Mouse (Mus musculus) hindbrain, embryonic 14.5 days (tissue): ENCODE results near the gene Ces5a. TPM values are rescaled to one million over a fixed set of nuclear protein-coding genes. Genes with fewer than 3 reads are reported as not detected.
"Not testable (repeated sequence)": the region's sequence is repeated elsewhere in the genome, so short reads cannot be mapped to it uniquely, and the experiment has no call there.

Source experiments
- ATAC-seq: fragments of 200-750 bp; cut with Nextera tagmentation; 2 replicates; pipeline ENCODE4 v1.8.0; 2017; ENCODE audit warnings: moderate number of reproducible peaks, mild to moderate bottlenecking, moderate TSS enrichment, moderate library complexity; ENCODE audit not compliant: low FRiP score
- DNase-seq: peaks from one replicate; pipeline ENCODE4 v3.0.0-alpha.2; 2015; ENCODE audit warnings: low spot score
- H3K27ac ChIP-seq: fragments of 300-500 bp; sonication (generic); 2 replicates; pipeline ENCODE4 v1.5.1; 2014; ENCODE audit warnings: mild to moderate bottlenecking, moderate library complexity
- H3K27me3 ChIP-seq: fragments of 300-500 bp; sonication (generic); 2 replicates; pipeline ENCODE4 v1.6.1; 2014; ENCODE audit warnings: mild to moderate bottlenecking, low read length, mixed read lengths; ENCODE audit not compliant: control insufficient read depth, insufficient read depth
- H3K36me3 ChIP-seq: fragments of 300-500 bp; sonication (generic); replicated peaks from 2 replicates; pipeline ENCODE4 v1.6.1; 2014; ENCODE audit not compliant: control insufficient read depth, insufficient read depth
- H3K4me1 ChIP-seq: fragments of 300-500 bp; sonication (generic); replicated peaks from 2 replicates; pipeline ENCODE4 v1.6.1; 2014; ENCODE audit warnings: antibody characterized with exemption, low read length, mixed read lengths; ENCODE audit not compliant: control insufficient read depth, insufficient read depth
- H3K4me2 ChIP-seq: fragments of 300-500 bp; sonication (generic); replicated peaks from 2 replicates; pipeline ENCODE4 v1.6.1; 2014; ENCODE audit warnings: mild to moderate bottlenecking, moderate library complexity
- H3K4me3 ChIP-seq: fragments of 300-500 bp; sonication (generic); replicated peaks from 2 replicates; pipeline ENCODE4 v1.5.1; 2014; ENCODE audit warnings: mild to moderate bottlenecking, low read length
- H3K9ac ChIP-seq: fragments of 300-500 bp; sonication (generic); 2 replicates; pipeline ENCODE4 v1.6.1; 2014
- H3K9me3 ChIP-seq: fragments of 300-500 bp; sonication (generic); 2 replicates; pipeline ENCODE4 v1.6.1; 2016; ENCODE audit warnings: low read length; ENCODE audit not compliant: control insufficient read depth
- WGBS: fragments of 180-500 bp; shearing (Covaris S2); extraction: QIAGEN DNeasy Blood & Tissue Kit; methylation state at CpG from one replicate; pipeline ENCODE4 v1.1.7; 2014; 5-methylcytosine and 5-hydroxymethylcytosine counted together
- polyA plus RNA-seq: library from polyadenylated mRNA; unstranded; fragments of >200 nt; fragmentation: Nextera tagmentation; extraction: Ambion mirVana; gene quantifications from 2 replicates; pipeline ENCODE4 v1.2.1, GENCODE M21; 2014

The Ces5a gene
- polyA plus RNA-seq, 1 experiment from 2014 or later, result 0.56 TPM

GRCm38 (mm10) chr8:93563551-93563950 is 27.9 kb upstream of the Ces5a start:
- Histone ChIP-seq H3K4me1 (0 out of 2 replicates have a peak, but pooled peaks cover 6% of the 10 kb centered on the region), H3K9ac (no peak overlapping the region), H3K4me3 (no peak overlapping the region), H3K36me3 (no peaks in the 10 kb centered on the region), H3K4me2 (no peak overlapping the region), H3K27ac (no peak overlapping the region), H3K9me3 (no peaks in the 10 kb centered on the region), H3K27me3 (no peaks in the 10 kb centered on the region)
- DNase-seq, result no peak
- ATAC-seq, result no peak
- 80% methylated on average over 7 of the region's 7 CpGs for WGBS

GRCm38 (mm10) chr8:93562557-93563210 is 27.1 kb upstream of the Ces5a start:
- no peak for ATAC-seq
- H3K4me1 ChIP-seq, result 0 out of 2 replicates have a peak, but pooled peaks cover 6% of the 10 kb centered on the region
- no peak overlapping the region for H3K4me3 ChIP-seq
- 29% methylated on average over 6 of the region's 6 CpGs for WGBS
- no peak overlapping the region for H3K27ac ChIP-seq
- H3K36me3 ChIP-seq, result no peaks in the 10 kb centered on the region
- H3K9me3 ChIP-seq, result no peaks in the 10 kb centered on the region
- H3K27me3 ChIP-seq, result no peaks in the 10 kb centered on the region
- DNase-seq, result no peak
- H3K4me2 ChIP-seq, result no peak overlapping the region
- H3K9ac ChIP-seq, result no peak overlapping the region

- no peaks in the 10 kb centered on the region for H3K9me3 ChIP-seq
- H3K36me3 ChIP-seq, result no peaks in the 10 kb centered on the region
- no peaks in the 10 kb centered on the region for H3K4me1 ChIP-seq
- no peak for DNase-seq
- H3K9ac ChIP-seq, result no peak overlapping the region
- H3K4me2 ChIP-seq, result no peak overlapping the region
- WGBS, result 90% methylated on average over 3 of the region's 3 CpGs
- no peak overlapping the region for H3K27ac ChIP-seq
- ATAC-seq, result no peak
- no peaks in the 10 kb centered on the region for H3K27me3 ChIP-seq
- H3K4me3 ChIP-seq, result no peak overlapping the region
Measured at GRCm38 (mm10) chr8:93561271-93561670, 25.6 kb upstream of the Ces5a start.

GRCm38 (mm10) chr8:93559696-93560095 is 24.1 kb upstream of the Ces5a start:
- Histone ChIP-seq H3K36me3 (no peaks in the 10 kb centered on the region), H3K4me2 (no peak overlapping the region), H3K4me3 (no peak overlapping the region), H3K9me3 (peaks cover 3% of the 10 kb centered on the region), H3K27ac (no peak overlapping the region), H3K4me1 (no peaks in the 10 kb centered on the region), H3K9ac (no peak overlapping the region), H3K27me3 (no peaks in the 10 kb centered on the region)
- ATAC-seq, result no peak
- no peak for DNase-seq
- WGBS, result 79% methylated on average over 2 of the region's 2 CpGs

GRCm38 (mm10) chr8:93502634-93503033 is 33.0 kb downstream of the Ces5a start:
- Histone ChIP-seq H3K36me3 (no peaks in the 10 kb centered on the region), H3K27ac (no peak overlapping the region), H3K4me1 (peaks cover 3% of the 10 kb centered on the region; the same call in 1 of the 2 replicates), H3K27me3 (no peaks in the 10 kb centered on the region), H3K4me3 (no peak overlapping the region), H3K4me2 (no peak overlapping the region), H3K9ac (no peak overlapping the region), H3K9me3 (no peaks in the 10 kb centered on the region)
- 90% methylated on average over 3 of the region's 3 CpGs for WGBS
- DNase-seq, result no peak
- no peak for ATAC-seq

GRCm38 (mm10) chr8:93499437-93499836 is 36.2 kb downstream of the Ces5a start:
- Histone ChIP-seq H3K36me3 (no peaks in the 10 kb centered on the region), H3K27me3 (no peaks in the 10 kb centered on the region), H3K9me3 (no peaks in the 10 kb centered on the region), H3K27ac (no peak overlapping the region), H3K4me1 (peaks cover 3% of the 10 kb centered on the region; the same call in 1 of the 2 replicates), H3K4me3 (no peak overlapping the region), H3K9ac (no peak overlapping the region), H3K4me2 (no peak overlapping the region)
- WGBS, result 48% methylated on average over 9 of the region's 9 CpGs
- no peak for ATAC-seq
- no peak for DNase-seq

GRCm38 (mm10) chr8:93495330-93495729 is 40.3 kb downstream of the Ces5a start:
- peak; percentile 83 for DNase-seq
- H3K4me2 ChIP-seq, result no peak overlapping the region
- H3K36me3 ChIP-seq, result no peaks in the 10 kb centered on the region
- no peak overlapping the region for H3K4me3 ChIP-seq
- 27% methylated on average over 6 of the region's 6 CpGs for WGBS
- H3K4me1 ChIP-seq, result peaks cover 3% of the 10 kb centered on the region; the same call in 1 of the 2 replicates
- ATAC-seq, result no peak
- H3K27me3 ChIP-seq, result no peaks in the 10 kb centered on the region
- H3K9ac ChIP-seq, result no peak overlapping the region
- no peaks in the 10 kb centered on the region for H3K9me3 ChIP-seq
- no peak overlapping the region for H3K27ac ChIP-seq

- no peaks in the 10 kb centered on the region for H3K9me3 ChIP-seq
- H3K36me3 ChIP-seq, result no peaks in the 10 kb centered on the region
- no peak for ATAC-seq
Measured at GRCm38 (mm10) chr8:93488743-93489142, 46.9 kb downstream of the Ces5a start.

GRCm38 (mm10) chr8:93478211-93478610 is 57.4 kb downstream of the Ces5a start:
- no peak for DNase-seq
- 98% methylated on average over 3 of the region's 3 CpGs for WGBS
- H3K27me3 ChIP-seq, result no peaks in the 10 kb centered on the region
- no peaks in the 10 kb centered on the region for H3K36me3 ChIP-seq
- H3K9me3 ChIP-seq, result no peaks in the 10 kb centered on the region
- H3K4me1 ChIP-seq, result no peaks in the 10 kb centered on the region
- H3K27ac ChIP-seq, result no peak overlapping the region
- no peak overlapping the region for H3K9ac ChIP-seq
- H3K4me2 ChIP-seq, result no peak overlapping the region
- ATAC-seq, result no peak
- H3K4me3 ChIP-seq, result no peak overlapping the region

More at GRCm38 (mm10) chr8:93488743-93489142, 46.9 kb downstream of the Ces5a start:
- Histone ChIP-seq H3K4me2 (no peak overlapping the region), H3K4me1 (no peaks in the 10 kb centered on the region), H3K4me3 (no peak overlapping the region), H3K27me3 (no peaks in the 10 kb centered on the region), H3K27ac (no peak overlapping the region), H3K9ac (no peak overlapping the region)
- 8% methylated on average over 4 of the region's 4 CpGs for WGBS
- no peak for DNase-seq

- not testable (repeated sequence) for DNase-seq, H3K4me2 ChIP-seq, H3K27ac ChIP-seq, H3K27me3 ChIP-seq, H3K4me1 ChIP-seq, H3K4me3 ChIP-seq, H3K9ac ChIP-seq, H3K9me3 ChIP-seq, H3K36me3 ChIP-seq, ATAC-seq
- WGBS, result 88% methylated on average over 16 of the region's 16 CpGs
Measured at GRCm38 (mm10) chr8:93469733-93470132, 65.9 kb downstream of the Ces5a start.
